Mouse (Mus musculus): ENCODE data around the gene Zfp607a. TPM values are rescaled to one million over a fixed set of nuclear protein-coding genes. Genes with fewer than 3 reads are reported as not detected.

The Zfp607a gene
- total RNA-seq (2023) = 16.6 TPM

DNA sequence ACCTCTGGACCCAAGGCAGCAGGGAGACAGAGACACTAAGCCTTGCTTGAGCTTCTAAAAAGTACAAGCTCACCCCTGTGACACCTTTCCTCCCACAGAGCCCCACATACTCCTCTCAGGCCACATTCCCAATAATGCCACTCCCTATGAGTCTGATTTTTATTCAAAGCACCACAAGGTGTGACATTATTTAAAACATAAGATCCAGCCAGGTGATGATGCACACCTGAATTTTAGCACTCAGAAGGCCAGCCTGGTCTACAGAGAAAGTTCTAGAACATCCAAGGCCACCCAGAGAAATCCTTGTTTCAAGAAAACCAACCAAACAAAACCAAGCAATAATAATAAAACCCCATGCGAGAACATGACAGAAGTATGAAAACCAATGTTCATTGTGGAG is at the start of gene Zfp607a:
Zfp607a (plus strand) TSS at position 301 of the 400 bp plus-strand sequence.

DNA sequence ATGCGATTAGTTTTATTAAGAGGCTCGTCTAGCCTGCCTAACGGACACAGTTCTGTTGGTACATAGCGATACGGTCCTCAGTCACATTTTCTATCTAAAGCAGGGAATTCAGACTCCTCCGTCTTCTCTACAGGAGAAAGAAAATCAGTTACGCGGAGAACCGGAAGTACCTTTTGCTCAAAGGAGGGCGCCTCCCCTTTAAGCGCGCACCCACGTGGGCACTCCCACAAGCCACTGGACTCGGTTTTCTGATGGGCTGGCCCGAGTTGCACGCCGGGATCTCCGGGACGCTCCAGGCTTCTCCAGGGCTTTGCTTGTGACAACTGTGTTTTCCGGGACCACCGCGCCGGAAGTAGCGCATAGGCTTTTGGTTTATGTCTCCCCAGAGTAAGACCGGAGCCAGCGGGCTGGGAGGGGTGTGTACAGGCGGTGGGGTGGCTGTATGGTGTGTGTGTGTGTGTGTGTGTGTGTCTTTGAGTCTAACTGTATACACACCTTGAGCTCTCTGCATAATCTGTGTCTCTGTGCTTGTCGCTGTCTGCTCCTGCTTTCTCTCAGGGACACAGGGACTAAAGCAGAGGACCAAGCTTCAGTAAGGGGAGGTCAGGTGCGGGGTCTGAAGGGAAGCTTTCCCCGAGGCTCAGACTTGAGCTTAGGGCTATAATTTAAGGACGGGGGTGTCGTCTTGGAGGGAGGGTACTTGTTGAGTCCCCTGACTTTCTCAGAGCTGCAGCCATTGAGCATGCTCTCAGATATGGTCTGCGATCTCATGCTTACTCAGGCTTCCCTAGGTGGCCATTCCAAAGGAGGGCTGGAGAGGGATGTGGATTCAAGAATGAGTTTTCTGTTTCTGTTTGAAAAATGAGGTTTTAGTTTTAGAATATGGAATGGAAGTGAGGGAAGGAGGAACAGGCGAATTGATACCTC is 18.7 kb upstream of the Zfp607a start, which contains the start of gene Zfp59:
Zfp59 (plus strand) TSS at position 285 of the 927 bp plus-strand sequence.

DNA sequence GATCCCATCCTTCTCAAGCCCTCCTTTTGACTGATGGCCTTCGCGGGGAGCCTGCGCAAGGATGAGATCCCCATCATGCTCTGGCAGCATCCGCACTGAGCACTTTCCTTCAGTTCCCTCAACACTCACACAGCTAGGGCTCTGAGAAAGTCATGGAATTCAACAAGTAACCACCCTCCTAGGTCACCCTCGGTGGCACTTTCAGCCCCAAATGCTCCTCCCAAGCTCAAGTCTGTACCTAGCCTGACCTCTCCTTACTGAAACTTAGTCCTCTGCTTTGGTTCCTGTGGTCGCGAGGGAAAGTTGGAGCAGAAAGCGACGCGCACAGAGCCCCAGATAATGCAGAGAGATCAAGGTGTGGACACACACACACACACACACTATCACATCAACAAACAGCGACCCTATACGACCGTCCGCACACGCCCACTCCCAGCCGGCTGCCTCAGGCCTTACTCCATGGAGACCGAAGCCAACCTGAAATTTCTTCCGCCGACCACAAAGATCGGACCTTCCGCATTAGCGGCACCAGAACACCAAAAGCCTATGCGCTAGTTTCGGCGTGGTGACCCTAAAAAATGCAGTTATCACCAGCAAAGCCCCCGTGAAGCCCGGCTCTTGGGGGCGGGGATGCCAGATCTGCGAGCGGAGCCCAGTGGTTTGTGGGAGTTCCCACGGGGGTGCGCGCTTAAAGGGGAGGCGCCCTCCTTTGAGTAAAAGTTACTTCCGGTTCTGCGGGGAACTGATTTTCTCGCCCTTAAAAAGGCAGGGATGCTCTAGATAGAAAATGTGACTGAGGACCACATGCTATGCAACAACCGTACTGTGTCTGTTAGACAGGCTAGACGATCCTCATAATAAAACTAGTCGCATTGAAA is 71.7 kb downstream of the Zfp607a start, which contains the start of gene Zfp974:
Zfp974 (minus strand) TSS at position 643 of the 878 bp plus-strand sequence.

Other genes starting within 250 kb of the Zfp607a start
- gene Ttc9b, start 203.6 kb upstream of the Zfp607a start, total RNA-seq (2023) = not detected
- 10.8 TPM for gene Map3k10, start 182.9 kb upstream of the Zfp607a start, total RNA-seq (2023)
- gene Zfp607b, start 168.2 kb upstream of the Zfp607a start, total RNA-seq (2023) = 2.3 TPM
- gene Zfp60, start 126.1 kb upstream of the Zfp607a start, total RNA-seq (2023) = 8.2 TPM
- 8.1 TPM for gene Zfp626, start 50.3 kb upstream of the Zfp607a start, total RNA-seq (2023)
- 3.0 TPM for gene Zfp59, start 18.9 kb upstream of the Zfp607a start, total RNA-seq (2023)
- gene Zfp974, start 71.9 kb downstream of the Zfp607a start, total RNA-seq (2023) = 5.7 TPM
- gene Zfp780b, start 121.6 kb downstream of the Zfp607a start, total RNA-seq (2023) = 7.1 TPM
- gene Zfp850, start 156.6 kb downstream of the Zfp607a start, total RNA-seq (2023) = 8.7 TPM
- gene Psmc4, start 192.6 kb downstream of the Zfp607a start, total RNA-seq (2023) = 106 TPM
- not detected for gene Fcgbp, start 213.7 kb downstream of the Zfp607a start, total RNA-seq (2023)

Measured in CD4-positive naive resting alpha-beta T cell, adult 76 days (primary cell).